Mouse (Mus musculus): Measurements from ENCODE around the gene Sgk2. TPM values are rescaled to one million over a fixed set of nuclear protein-coding genes. Genes with fewer than 3 reads are reported as not detected.
"Not testable (repeated sequence)": the region's sequence is repeated elsewhere in the genome, so short reads cannot be mapped to it uniquely, and the experiment has no call there.

The Sgk2 gene
- polyA plus RNA-seq, 1 experiment from 2014 or later = 9.4 TPM

- H3K4me2 ChIP-seq (ENCODE audit: low read depth, low read length) = peak overlapping the region; percentile 99
- ATAC-seq = no peak
- peak overlapping the region; percentile 74 for H3K9ac ChIP-seq (replicated peaks)
- no peak overlapping the region for H3K27ac ChIP-seq (ENCODE audit: low read depth)
- peaks cover 37% of the 10 kb centered on the region for H3K4me1 ChIP-seq (ENCODE audit: insufficient read depth)
- no peak for TF ChIP-seq EP300 (IDR thresholded peaks at IDR 0.05; ENCODE audit: low read depth)
- TF ChIP-seq CTCF (IDR thresholded peaks at IDR 0.05; ENCODE audit: low read depth) = no peak
- WGBS (ENCODE audit: insufficient replicate concordance) = 21% methylated on average over 5 of the region's 5 CpGs
- no peaks in the 10 kb centered on the region for H3K9me3 ChIP-seq (ENCODE audit: low read length)
- no peak for DNase-seq
- H3K36me3 ChIP-seq (replicated peaks; ENCODE audit: insufficient read depth, low read length) = no peaks in the 10 kb centered on the region
- no peaks in the 10 kb centered on the region for H3K27me3 ChIP-seq (ENCODE audit: insufficient read depth, low read length)
- H3K4me3 ChIP-seq (ENCODE audit: low read depth, low read length) = peak overlapping the region; percentile 76
These were observed 68.6 kb downstream of the Sgk2 start for GRCm38 (mm10) chr2:163055715-163056114.

DNA sequence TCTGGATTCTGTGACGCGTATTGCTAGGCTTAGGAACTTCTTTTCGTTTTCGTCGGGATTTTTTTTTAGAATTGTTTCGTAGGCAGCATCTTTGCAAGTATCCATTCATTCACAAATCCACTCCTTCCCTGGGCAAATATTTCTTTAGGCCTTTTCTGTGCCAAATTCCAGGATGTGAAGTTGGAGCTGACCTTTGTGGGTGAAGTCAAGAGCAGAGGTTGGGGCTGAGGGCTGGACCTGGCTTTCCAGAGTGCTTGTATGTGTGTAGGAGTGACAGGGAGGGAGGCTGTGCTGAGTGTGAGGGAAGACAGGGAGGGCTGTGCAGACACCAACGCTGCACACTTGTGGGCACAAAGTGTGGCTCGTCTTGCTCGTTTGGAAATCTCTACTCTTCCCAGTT, 69.5 kb downstream of the Sgk2 start:
- peaks cover 39% of the 10 kb centered on the region for H3K4me1 ChIP-seq (ENCODE audit: insufficient read depth)
- no peaks in the 10 kb centered on the region for H3K9me3 ChIP-seq (ENCODE audit: low read length)
- H3K9ac ChIP-seq (replicated peaks) = no peak overlapping the region
- TF ChIP-seq EP300 (IDR thresholded peaks at IDR 0.05; ENCODE audit: low read depth) (no peak), CTCF (IDR thresholded peaks at IDR 0.05; ENCODE audit: low read depth) (no peak)
- WGBS (ENCODE audit: insufficient replicate concordance) = 64% methylated on average over 9 of the region's 9 CpGs
- H3K27ac ChIP-seq (ENCODE audit: low read depth) = peak overlapping the region; percentile 45; the same call in 1 of the 2 replicates
- no peaks in the 10 kb centered on the region for H3K27me3 ChIP-seq (ENCODE audit: insufficient read depth, low read length)
- ATAC-seq (no peak), DNase-seq (no peak)
- no peak overlapping the region for H3K4me3 ChIP-seq (ENCODE audit: low read depth, low read length)
- H3K36me3 ChIP-seq (replicated peaks; ENCODE audit: insufficient read depth, low read length) = no peaks in the 10 kb centered on the region
- H3K4me2 ChIP-seq (ENCODE audit: low read depth, low read length) = peak overlapping the region; percentile 99

- H3K27ac ChIP-seq (ENCODE audit: low read depth) = peak overlapping the region; percentile 71
- peak overlapping the region; percentile 62; the same call in 1 of the 2 replicates for H3K4me2 ChIP-seq (ENCODE audit: low read depth, low read length)
- H3K9ac ChIP-seq (replicated peaks); H3K4me3 ChIP-seq (ENCODE audit: low read depth, low read length); H3K9me3 ChIP-seq (ENCODE audit: low read length); H3K27me3 ChIP-seq (ENCODE audit: insufficient read depth, low read length); DNase-seq; ATAC-seq: not testable (repeated sequence)
- peaks cover 35% of the 10 kb centered on the region for H3K4me1 ChIP-seq (ENCODE audit: insufficient read depth)
- H3K36me3 ChIP-seq (replicated peaks; ENCODE audit: insufficient read depth, low read length) = peaks cover 11% of the 10 kb centered on the region
- 84% methylated on average over 7 of the region's 7 CpGs for WGBS (ENCODE audit: insufficient replicate concordance)
These were observed 71.9 kb downstream of the Sgk2 start for GRCm38 (mm10) chr2:163058981-163059380.

- Histone ChIP-seq H3K4me2 (ENCODE audit: low read depth, low read length) (peak overlapping the region; percentile 62; the same call in 1 of the 2 replicates), H3K4me3 (ENCODE audit: low read depth, low read length) (no peak overlapping the region), H3K9ac (replicated peaks) (no peak overlapping the region), H3K27me3 (ENCODE audit: insufficient read depth, low read length) (no peaks in the 10 kb centered on the region), H3K9me3 (ENCODE audit: low read length) (no peaks in the 10 kb centered on the region), H3K36me3 (replicated peaks; ENCODE audit: insufficient read depth, low read length) (peaks cover 26% of the 10 kb centered on the region), H3K4me1 (ENCODE audit: insufficient read depth) (peaks cover 24% of the 10 kb centered on the region), H3K27ac (ENCODE audit: low read depth) (peak overlapping the region; percentile 7; the same call in 1 of the 2 replicates)
- 51% methylated on average over 6 of the region's 6 CpGs for WGBS (ENCODE audit: insufficient replicate concordance)
- DNase-seq (no peak), ATAC-seq (peak; percentile 18; the same call in 1 of the 2 replicates)
- no peak for TF ChIP-seq CTCF (IDR thresholded peaks at IDR 0.05; ENCODE audit: low read depth)
- TF ChIP-seq EP300 (IDR thresholded peaks at IDR 0.05; ENCODE audit: low read depth) = no peak
These were observed 73.5 kb downstream of the Sgk2 start for GRCm38 (mm10) chr2:163060630-163061029.

GRCm38 (mm10) chr2:163061203-163062118, 74.3 kb downstream of the Sgk2 start:
- no peak overlapping the region for H3K9ac ChIP-seq (replicated peaks)
- 0 out of 2 replicates have a peak overlapping the region, but pooled peaks have one; percentile 62 for H3K4me2 ChIP-seq (ENCODE audit: low read depth, low read length)
- no peaks in the 10 kb centered on the region for H3K27me3 ChIP-seq (ENCODE audit: insufficient read depth, low read length)
- no peaks in the 10 kb centered on the region for H3K9me3 ChIP-seq (ENCODE audit: low read length)
- H3K36me3 ChIP-seq (replicated peaks; ENCODE audit: insufficient read depth, low read length) = peaks cover 31% of the 10 kb centered on the region
- H3K27ac ChIP-seq (ENCODE audit: low read depth) = 0 out of 2 replicates have a peak overlapping the region, but pooled peaks have one; percentile 7
- no peak for TF ChIP-seq EP300 (IDR thresholded peaks at IDR 0.05; ENCODE audit: low read depth)
- TF ChIP-seq CTCF (IDR thresholded peaks at IDR 0.05; ENCODE audit: low read depth) = no peak
- ATAC-seq (no peak), DNase-seq (no peak)
- H3K4me3 ChIP-seq (ENCODE audit: low read depth, low read length) = no peak overlapping the region
- H3K4me1 ChIP-seq (ENCODE audit: insufficient read depth) = peaks cover 16% of the 10 kb centered on the region
- WGBS (ENCODE audit: insufficient replicate concordance) = 64% methylated on average over 8 of the region's 8 CpGs

- H3K36me3 ChIP-seq (replicated peaks; ENCODE audit: insufficient read depth, low read length) = peaks cover 33% of the 10 kb centered on the region
- no peak overlapping the region for H3K4me2 ChIP-seq (ENCODE audit: low read depth, low read length)
- WGBS (ENCODE audit: insufficient replicate concordance) = 83% methylated on average over 6 of the region's 6 CpGs
- no peak overlapping the region for H3K9ac ChIP-seq (replicated peaks)
- TF ChIP-seq EP300 (IDR thresholded peaks at IDR 0.05; ENCODE audit: low read depth) (no peak), CTCF (IDR thresholded peaks at IDR 0.05; ENCODE audit: low read depth) (no peak)
- no peaks in the 10 kb centered on the region for H3K9me3 ChIP-seq (ENCODE audit: low read length)
- no peak for ATAC-seq
- H3K4me3 ChIP-seq (ENCODE audit: low read depth, low read length) = no peak overlapping the region
- H3K27me3 ChIP-seq (ENCODE audit: insufficient read depth, low read length) = no peaks in the 10 kb centered on the region
- no peak for DNase-seq
- peaks cover 10% of the 10 kb centered on the region for H3K4me1 ChIP-seq (ENCODE audit: insufficient read depth)
- H3K27ac ChIP-seq (ENCODE audit: low read depth) = no peak overlapping the region
These were observed 75.0 kb downstream of the Sgk2 start for GRCm38 (mm10) chr2:163062119-163062508.

Other genes starting within 250 kb of the Sgk2 start
- gene Srsf6, start 55.8 kb upstream of the Sgk2 start, polyA plus RNA-seq (2015; fragmentation: Nextera tagmentation; extraction: Ambion mirVana) = 50.5 and 56.3 TPM in 2 replicates
- 0.06 TPM in 1 of 2 replicates, not detected in the other for gene L3mbtl1, start 43.9 kb upstream of the Sgk2 start, polyA plus RNA-seq (2015; fragmentation: Nextera tagmentation; extraction: Ambion mirVana)
- gene Ift52, start 30.0 kb downstream of the Sgk2 start, polyA plus RNA-seq (2015; fragmentation: Nextera tagmentation; extraction: Ambion mirVana) = 18.4 and 19.5 TPM in 2 replicates
- 23.2 and 24.2 TPM in 2 replicates for gene Mybl2, start 67.4 kb downstream of the Sgk2 start, polyA plus RNA-seq (2015; fragmentation: Nextera tagmentation; extraction: Ambion mirVana)
- not detected in 2 replicates for gene Gtsf1l, start 100.5 kb downstream of the Sgk2 start, polyA plus RNA-seq (2015; fragmentation: Nextera tagmentation; extraction: Ambion mirVana)
- 0.38 and 0.50 TPM in 2 replicates for gene Tox2, start 215.8 kb downstream of the Sgk2 start, polyA plus RNA-seq (2015; fragmentation: Nextera tagmentation; extraction: Ambion mirVana)